In genomic region chr11:118133752-118134169, GRCm38 (mm10) we compare ENCODE assay signal across 8 mouse cellular contexts. TPM values are rescaled to one million over a fixed set of nuclear protein-coding genes. Genes with fewer than 3 reads are reported as not detected.
DNase-seq lines count a peak whose midpoint lies in the region; ATAC-seq lines count a peak whose summit lies in the region.

No protein-coding gene starts in this region.

- 21% methylated on average over 4 of the region's 4 CpGs for WGBS in heart, embryonic 10.5 days
- 33% methylated on average over 4 of the region's 4 CpGs for WGBS in kidney, embryonic 16.5 days
- 30% methylated on average over 4 of the region's 4 CpGs for WGBS in midbrain, embryonic 15.5 days

- H3K27ac ChIP-seq in heart, embryonic 10.5 days: peak overlapping the region; percentile 31; the same call in 1 of the 2 replicates
- peak overlapping the region; percentile 67 for H3K27ac ChIP-seq in kidney, embryonic 16.5 days (ENCODE audit: low read length)
- peak overlapping the region; percentile 56; the same call in 1 of the 2 replicates for H3K27ac ChIP-seq in midbrain, embryonic 15.5 days

- peak; percentile 53 for DNase-seq in retina, postnatal 1 day
- DNase-seq in retina, embryonic 14.5 days (ENCODE audit: low spot score): no peak
- DNase-seq in cerebellum, postnatal 25 days: peak; percentile 49 to 68
- DNase-seq in heart, embryonic 10.5 days (ENCODE audit: low spot score): peak; percentile 85
- no peak for DNase-seq in c-Kit-positive CD71-positive TER-119-positive erythroid progenitor cells, embryonic 14.5 days (ENCODE audit: low spot score)

- no peaks in the 10 kb centered on the region for H3K9me3 ChIP-seq in heart, embryonic 10.5 days
- H3K9me3 ChIP-seq in kidney, embryonic 16.5 days (ENCODE audit: low read length): 0 out of 2 replicates have a peak, but pooled peaks cover under 1% of the 10 kb centered on the region
- no peaks in the 10 kb centered on the region for H3K9me3 ChIP-seq in midbrain, embryonic 15.5 days

- H3K9ac ChIP-seq in kidney, embryonic 16.5 days (replicated peaks; ENCODE audit: low read length): no peak overlapping the region
- H3K9ac ChIP-seq in midbrain, embryonic 15.5 days: no peak overlapping the region

- H3K27me3 ChIP-seq in heart, embryonic 10.5 days (ENCODE audit: insufficient read depth, poor library complexity, severe bottlenecking): no peaks in the 10 kb centered on the region
- no peaks in the 10 kb centered on the region for H3K27me3 ChIP-seq in kidney, embryonic 16.5 days (ENCODE audit: insufficient read depth, low read length)
- no peaks in the 10 kb centered on the region for H3K27me3 ChIP-seq in midbrain, embryonic 15.5 days (replicated peaks)

- H3K4me2 ChIP-seq in kidney, embryonic 16.5 days (replicated peaks; ENCODE audit: low read depth, low read length): no peak overlapping the region
- no peak overlapping the region for H3K4me2 ChIP-seq in midbrain, embryonic 15.5 days

- ATAC-seq in kidney, embryonic 16.5 days (ENCODE audit: low FRiP score, low TSS enrichment): peak; percentile 81
- no peak for ATAC-seq in midbrain, embryonic 15.5 days (replicated peaks)
- no peak for ATAC-seq in CD4-positive, CD25-positive, alpha-beta regulatory T cell, adult 4 months

- no peak overlapping the region for H3K4me3 ChIP-seq in heart, embryonic 10.5 days
- H3K4me3 ChIP-seq in kidney, embryonic 16.5 days (ENCODE audit: low read length): no peak overlapping the region
- H3K4me3 ChIP-seq in midbrain, embryonic 15.5 days: no peak overlapping the region

- H3K4me1 ChIP-seq in heart, embryonic 10.5 days: peaks cover 59% of the 10 kb centered on the region
- H3K4me1 ChIP-seq in kidney, embryonic 16.5 days (ENCODE audit: insufficient read depth, low read length): peaks cover 17% of the 10 kb centered on the region
- 0 out of 2 replicates have a peak, but pooled peaks cover 12% of the 10 kb centered on the region for H3K4me1 ChIP-seq in midbrain, embryonic 15.5 days

- H3K36me3 ChIP-seq in heart, embryonic 10.5 days: no peaks in the 10 kb centered on the region
- H3K36me3 ChIP-seq in kidney, embryonic 16.5 days (ENCODE audit: insufficient read depth, low read length): no peaks in the 10 kb centered on the region
- no peaks in the 10 kb centered on the region for H3K36me3 ChIP-seq in midbrain, embryonic 15.5 days (replicated peaks)

RNA-seq across cellular contexts. Expression of gene Dnah17, which starts 3.3 kb away (rescaled TPM):
- polyA plus RNA-seq in heart, embryonic 10.5 days (2016; fragmentation: Nextera tagmentation; extraction: Ambion mirVana): 0.12 and 0.14 TPM in 2 replicates
- polyA plus RNA-seq in kidney, embryonic 16.5 days (2015; fragmentation: Nextera tagmentation; extraction: Ambion mirVana): 0.16 and 0.19 TPM in 2 replicates
- polyA plus RNA-seq in midbrain, embryonic 15.5 days (2015; fragmentation: Nextera tagmentation; extraction: Ambion mirVana): 0.23 and 0.34 TPM in 2 replicates
- under 1 TPM; 0.55 to 0.67 TPM for polyA plus RNA-seq in CD4-positive, CD25-positive, alpha-beta regulatory T cell, adult 4 months (2017; shearing (Covaris generic))

Comparison
In these comparisons a context has a peak if more than half of its experiments do, and no peak if none do; other contexts are left out.
1. DNase-seq: peak in retina, postnatal 1 day (single experiment), cerebellum, postnatal 25 days (2 of 2) and heart, embryonic 10.5 days (single experiment); none in retina, embryonic 14.5 days (single experiment) and c-Kit-positive CD71-positive TER-119-positive erythroid progenitor cells, embryonic 14.5 days (single experiment).
2. Peak in every context shown above with its lines, with median percentiles within 50 percentile points of each other: H3K27ac ChIP-seq.